Mouse (Mus musculus) hindbrain, embryonic 10.5 days (tissue): ENCODE results near the gene Cyp26b1. TPM values are rescaled to one million over a fixed set of nuclear protein-coding genes. Genes with fewer than 3 reads are reported as not detected.

Experiments used
- DNase-seq: peaks from one replicate; pipeline ENCODE4 v3.0.0-alpha.2; 2017; ENCODE audit warnings: low spot score
- H3K27ac ChIP-seq: fragments of 300-500 bp; sonication (generic); 2 replicates; pipeline ENCODE4 v1.5.1; 2016; ENCODE audit warnings: mild to moderate bottlenecking, moderate library complexity
- H3K27me3 ChIP-seq: fragments of 300-500 bp; sonication (generic); 2 replicates; pipeline ENCODE4 v1.6.1; 2016; ENCODE audit warnings: mild to moderate bottlenecking; ENCODE audit not compliant: poor library complexity, insufficient read depth, severe bottlenecking
- H3K36me3 ChIP-seq: fragments of 300-500 bp; sonication (generic); 2 replicates; pipeline ENCODE4 v1.6.1; 2016; ENCODE audit warnings: mild to moderate bottlenecking, moderate library complexity
- H3K4me1 ChIP-seq: fragments of 300-500 bp; sonication (generic); replicated peaks from 2 replicates; pipeline ENCODE4 v1.6.1; 2016; ENCODE audit warnings: mild to moderate bottlenecking
- H3K4me3 ChIP-seq: fragments of 300-500 bp; sonication (generic); 2 replicates; pipeline ENCODE4 v1.5.1; 2016; ENCODE audit warnings: mild to moderate bottlenecking, moderate library complexity
- H3K9me3 ChIP-seq: fragments of 300-500 bp; sonication (generic); 2 replicates; pipeline ENCODE4 v1.6.1; 2016; ENCODE audit warnings: mild to moderate bottlenecking, moderate library complexity
- WGBS: fragments of 180-500 bp; shearing (Covaris S2); methylation state at CpG from one replicate; pipeline ENCODE4 v1.1.7; 2016; 5-methylcytosine and 5-hydroxymethylcytosine counted together
- polyA plus RNA-seq: library from polyadenylated mRNA; unstranded; fragments of >200 nt; fragmentation: Nextera tagmentation; extraction: Ambion mirVana; gene quantifications from 2 replicates; pipeline ENCODE4 v1.2.1, GENCODE M21; 2016

Gene Cyp26b1
- polyA plus RNA-seq, 1 experiment from 2014 or later, result 21.1 TPM

GRCm38 (mm10) chr6:84569590-84569989 lies 24.1 kb downstream of the Cyp26b1 start:
- Histone ChIP-seq H3K27ac (peak overlapping the region; percentile 83), H3K27me3 (peaks cover 55% of the 10 kb centered on the region), H3K36me3 (peaks cover 19% of the 10 kb centered on the region), H3K4me1 (peaks cover 61% of the 10 kb centered on the region), H3K9me3 (no peaks in the 10 kb centered on the region), H3K4me3 (no peak overlapping the region)
- DNase-seq, result peak; percentile 19

DNA sequence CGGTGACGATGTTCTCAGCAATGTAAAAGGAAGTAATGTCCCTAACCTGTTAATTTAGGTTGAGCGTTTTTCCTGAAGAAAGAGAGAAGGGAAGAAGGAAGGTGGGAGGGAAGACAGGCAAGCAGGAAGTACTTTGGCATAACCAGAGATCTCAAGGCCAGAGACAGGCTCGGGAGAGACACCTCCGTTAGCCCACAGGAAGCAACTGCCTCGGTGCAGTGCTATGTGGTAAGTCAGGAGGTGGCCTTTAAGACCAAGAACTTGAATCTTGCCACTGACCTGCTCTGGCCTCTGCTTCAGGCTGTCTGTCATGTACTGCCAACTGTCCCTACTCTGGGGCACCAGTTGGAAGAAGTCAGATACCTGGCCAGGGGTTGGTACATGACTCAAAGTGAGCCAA lies 24.8 kb downstream of the Cyp26b1 start:
- Histone ChIP-seq H3K36me3 (peaks cover 12% of the 10 kb centered on the region), H3K27me3 (peaks cover 48% of the 10 kb centered on the region), H3K4me3 (no peak overlapping the region), H3K9me3 (no peaks in the 10 kb centered on the region), H3K4me1 (peaks cover 54% of the 10 kb centered on the region), H3K27ac (peak overlapping the region; percentile 83)
- DNase-seq, result no peak
- WGBS, result 81% methylated on average over 6 of the region's 6 CpGs

DNA sequence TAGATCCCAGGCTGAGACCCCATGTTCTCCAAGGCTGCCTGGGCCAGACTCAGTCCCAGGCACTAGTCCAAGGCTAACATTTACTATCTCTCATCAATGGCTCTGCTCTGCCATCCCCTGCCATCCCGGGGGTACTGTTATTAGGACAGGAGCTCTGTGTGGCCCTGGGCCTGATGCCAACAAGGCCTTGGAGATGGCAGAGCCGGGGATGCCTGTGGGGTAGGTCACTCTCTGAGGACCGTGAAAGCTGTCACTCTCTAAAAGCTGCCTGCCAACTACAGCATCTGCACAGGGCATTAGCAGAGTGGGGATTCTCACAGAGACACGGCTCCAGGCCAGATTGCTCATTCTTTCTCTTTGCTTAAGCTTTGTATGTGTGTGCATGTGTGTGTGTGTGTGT lies 26.0 kb downstream of the Cyp26b1 start:
- 83% methylated on average over 4 of the region's 4 CpGs for WGBS
- Histone ChIP-seq H3K36me3 (0 out of 2 replicates have a peak, but pooled peaks cover under 1% of the 10 kb centered on the region), H3K27ac (no peak overlapping the region), H3K27me3 (peaks cover 36% of the 10 kb centered on the region), H3K4me1 (peaks cover 42% of the 10 kb centered on the region), H3K9me3 (no peaks in the 10 kb centered on the region), H3K4me3 (no peak overlapping the region)
- no peak for DNase-seq

- 72% methylated on average over 2 of the region's 2 CpGs for WGBS
- Histone ChIP-seq H3K27ac (no peak overlapping the region), H3K27me3 (peaks cover 28% of the 10 kb centered on the region), H3K4me1 (peaks cover 42% of the 10 kb centered on the region), H3K36me3 (no peaks in the 10 kb centered on the region), H3K4me3 (no peak overlapping the region), H3K9me3 (no peaks in the 10 kb centered on the region)
- DNase-seq, result no peak
Measured at GRCm38 (mm10) chr6:84566825-84567224, 26.9 kb downstream of the Cyp26b1 start.

DNA sequence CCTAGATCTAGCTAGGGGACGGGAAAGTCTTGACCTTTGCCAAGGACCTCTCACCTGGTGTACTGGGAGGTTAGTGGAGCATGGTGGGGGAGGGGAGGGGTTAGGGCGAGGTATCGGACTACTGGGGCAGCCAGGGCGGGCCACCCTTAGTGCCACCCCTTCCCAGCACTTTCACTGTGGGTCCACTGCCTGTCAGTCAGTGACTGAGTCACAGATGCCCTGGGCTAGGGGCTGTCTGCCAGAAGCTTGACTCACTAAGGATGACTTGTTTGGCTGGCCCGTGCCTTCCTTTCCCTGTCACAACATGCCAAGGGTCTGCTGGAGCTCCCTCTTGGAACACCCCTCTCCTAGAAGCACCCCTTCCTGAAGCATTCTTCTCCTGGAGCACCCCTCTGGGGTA lies 28.5 kb downstream of the Cyp26b1 start:
- Histone ChIP-seq H3K36me3 (no peaks in the 10 kb centered on the region), H3K27ac (peak overlapping the region; percentile 40; the same call in 1 of the 2 replicates), H3K4me1 (peaks cover 33% of the 10 kb centered on the region), H3K9me3 (no peaks in the 10 kb centered on the region), H3K4me3 (no peak overlapping the region), H3K27me3 (peaks cover 19% of the 10 kb centered on the region; the same call in 1 of the 2 replicates)
- no peak for DNase-seq
- WGBS, result 74% methylated on average over 5 of the region's 5 CpGs

DNA sequence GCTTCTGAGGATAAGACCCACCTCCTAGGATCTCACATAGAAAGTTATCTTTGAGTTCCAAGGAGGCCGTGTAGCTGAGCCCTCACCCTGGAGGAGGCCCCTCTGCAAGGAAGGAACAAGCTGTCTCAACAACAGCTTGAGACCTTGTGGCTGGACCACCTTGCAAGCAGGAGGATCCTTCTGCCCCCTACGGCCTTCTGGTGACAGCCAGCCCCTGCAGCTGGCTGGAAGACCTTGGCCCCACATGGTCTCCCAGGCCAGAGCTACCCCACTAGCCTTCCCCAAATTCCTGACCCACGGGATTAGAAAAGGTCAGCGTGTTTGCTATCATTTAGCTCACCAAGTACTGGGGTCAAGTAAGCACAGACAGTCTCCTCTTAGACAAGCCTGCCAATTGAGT lies 30.8 kb downstream of the Cyp26b1 start:
- H3K9me3 ChIP-seq, result no peaks in the 10 kb centered on the region

DNA sequence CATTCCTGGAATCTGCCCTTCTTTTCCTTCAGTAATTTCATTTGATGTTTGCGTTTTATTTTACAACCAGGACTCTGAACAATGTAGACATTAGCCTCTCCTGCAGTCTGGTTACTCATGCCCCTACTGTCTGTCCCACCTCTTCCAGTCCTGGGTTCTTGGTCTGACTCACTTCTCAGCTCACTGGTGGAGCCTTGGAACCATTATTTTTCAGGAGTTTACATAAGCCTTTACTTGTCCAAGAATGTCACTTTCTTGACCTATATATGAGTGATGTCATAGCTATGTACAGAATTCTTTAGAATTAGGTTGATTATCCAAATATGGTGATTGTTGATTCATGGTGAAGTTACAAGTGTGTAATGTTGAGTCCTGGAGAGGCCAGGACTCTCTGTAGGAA lies 32.5 kb downstream of the Cyp26b1 start:
- Histone ChIP-seq H3K27me3 (peaks cover 12% of the 10 kb centered on the region; the same call in 1 of the 2 replicates), H3K9me3 (no peaks in the 10 kb centered on the region), H3K4me1 (peaks cover 8% of the 10 kb centered on the region), H3K4me3 (no peak overlapping the region), H3K27ac (no peak overlapping the region), H3K36me3 (no peaks in the 10 kb centered on the region)
- DNase-seq, result no peak
- 88% methylated on average over 1 of the region's 1 CpGs for WGBS

More for the DNA sequence above, 30.8 kb downstream of the Cyp26b1 start:
- H3K4me1 ChIP-seq, result peaks cover 15% of the 10 kb centered on the region
- WGBS, result 48% methylated on average over 4 of the region's 4 CpGs
- 0 out of 2 replicates have a peak, but pooled peaks cover 16% of the 10 kb centered on the region for H3K27me3 ChIP-seq
- H3K36me3 ChIP-seq, result no peaks in the 10 kb centered on the region
- H3K27ac ChIP-seq, result no peak overlapping the region
- no peak overlapping the region for H3K4me3 ChIP-seq
- no peak for DNase-seq

- Histone ChIP-seq H3K27ac (no peak overlapping the region), H3K9me3 (no peaks in the 10 kb centered on the region), H3K4me1 (0 out of 2 replicates have a peak, but pooled peaks cover 4% of the 10 kb centered on the region), H3K36me3 (no peaks in the 10 kb centered on the region), H3K4me3 (no peak overlapping the region), H3K27me3 (no peaks in the 10 kb centered on the region)
- no peak for DNase-seq
- WGBS, result 80% methylated on average over 9 of the region's 9 CpGs
Measured at GRCm38 (mm10) chr6:84549852-84550437, 43.8 kb downstream of the Cyp26b1 start.

GRCm38 (mm10) chr6:84545428-84545827 lies 48.3 kb downstream of the Cyp26b1 start:
- no peaks in the 10 kb centered on the region for H3K36me3 ChIP-seq
- no peaks in the 10 kb centered on the region for H3K9me3 ChIP-seq
- 68% methylated on average over 2 of the region's 2 CpGs for WGBS
- no peak overlapping the region for H3K27ac ChIP-seq
- DNase-seq, result no peak
- no peaks in the 10 kb centered on the region for H3K27me3 ChIP-seq
- no peak overlapping the region for H3K4me3 ChIP-seq
- peaks cover 4% of the 10 kb centered on the region; the same call in 1 of the 2 replicates for H3K4me1 ChIP-seq

- Histone ChIP-seq H3K27ac (no peak overlapping the region), H3K4me3 (no peak overlapping the region), H3K4me1 (peaks cover 4% of the 10 kb centered on the region; the same call in 1 of the 2 replicates), H3K27me3 (no peaks in the 10 kb centered on the region; the same call in 1 of the 2 replicates), H3K36me3 (no peaks in the 10 kb centered on the region), H3K9me3 (no peaks in the 10 kb centered on the region)
- WGBS, result 79% methylated on average over 3 of the region's 3 CpGs
- DNase-seq, result no peak
Measured at GRCm38 (mm10) chr6:84544359-84544758, 49.3 kb downstream of the Cyp26b1 start.

DNA sequence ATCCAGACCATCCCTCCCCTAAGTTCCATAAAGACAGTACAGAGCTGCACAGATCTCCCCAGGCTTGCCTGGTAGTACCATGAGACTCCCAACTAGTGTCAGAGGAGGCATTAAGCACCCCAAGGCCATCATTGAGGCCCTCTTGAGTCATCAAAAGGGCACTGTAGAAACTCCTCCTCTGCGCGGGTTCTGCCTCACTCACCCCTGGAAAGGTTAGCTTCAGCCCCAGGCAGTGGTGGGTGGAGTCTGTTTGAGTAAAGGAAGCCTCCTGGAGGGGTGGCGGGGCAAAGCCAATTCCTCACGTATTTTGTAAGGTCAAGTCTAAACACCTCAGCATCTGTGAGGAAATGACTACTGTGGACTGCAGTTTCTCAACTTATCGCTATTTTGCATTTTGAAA lies 50.2 kb downstream of the Cyp26b1 start:
- H3K27ac ChIP-seq, result no peak overlapping the region
- DNase-seq, result no peak

GRCm38 (mm10) chr6:84539924-84540323 lies 53.8 kb downstream of the Cyp26b1 start:
- no peaks in the 10 kb centered on the region for H3K36me3 ChIP-seq
- WGBS, result 52% methylated on average over 4 of the region's 4 CpGs
- H3K4me1 ChIP-seq, result peaks cover 4% of the 10 kb centered on the region; the same call in 1 of the 2 replicates
- H3K27ac ChIP-seq, result no peak overlapping the region
- H3K4me3 ChIP-seq, result no peak overlapping the region
- H3K27me3 ChIP-seq, result no peaks in the 10 kb centered on the region; the same call in 1 of the 2 replicates
- H3K9me3 ChIP-seq, result no peaks in the 10 kb centered on the region
- no peak for DNase-seq

More for the DNA sequence above, 50.2 kb downstream of the Cyp26b1 start:
- H3K9me3 ChIP-seq, result no peaks in the 10 kb centered on the region
- H3K27me3 ChIP-seq, result no peaks in the 10 kb centered on the region; the same call in 1 of the 2 replicates
- H3K36me3 ChIP-seq, result no peaks in the 10 kb centered on the region
- H3K4me3 ChIP-seq, result no peak overlapping the region
- WGBS, result 34% methylated on average over 5 of the region's 5 CpGs
- H3K4me1 ChIP-seq, result peaks cover 4% of the 10 kb centered on the region; the same call in 1 of the 2 replicates

- no peak for DNase-seq
- Histone ChIP-seq H3K36me3 (no peaks in the 10 kb centered on the region), H3K9me3 (no peaks in the 10 kb centered on the region), H3K27ac (no peak overlapping the region), H3K27me3 (no peaks in the 10 kb centered on the region; the same call in 1 of the 2 replicates), H3K4me1 (peaks cover 4% of the 10 kb centered on the region; the same call in 1 of the 2 replicates), H3K4me3 (no peak overlapping the region)
- WGBS, result 76% methylated on average over 3 of the region's 3 CpGs
Measured at GRCm38 (mm10) chr6:84538681-84539080, 55.0 kb downstream of the Cyp26b1 start.
